Mouse (Mus musculus): ENCODE measurements at regions not wholly inside any gene's neighbourhood (a gene's known extent, or its start where the extent isn't known, plus 50 kb on each side); places are given as distances from the start of the nearest gene placed in this dataset.

- ATAC-seq: no peak
- no peaks in the 10 kb centered on the region for H3K36me3 ChIP-seq (ENCODE audit: control insufficient read depth, insufficient read depth)
- no peak overlapping the region for H3K9ac ChIP-seq (ENCODE audit: low read depth, low read length)
- no peaks in the 10 kb centered on the region for H3K9me3 ChIP-seq (ENCODE audit: control insufficient read depth)
- H3K27me3 ChIP-seq (replicated peaks; ENCODE audit: control insufficient read depth, insufficient read depth, low read length): no peaks in the 10 kb centered on the region
- no peaks in the 10 kb centered on the region for H3K4me1 ChIP-seq (replicated peaks; ENCODE audit: control insufficient read depth, insufficient read depth, low read length)
- no peak overlapping the region for H3K4me2 ChIP-seq (replicated peaks; ENCODE audit: low read depth)
- H3K4me3 ChIP-seq (ENCODE audit: low read depth, low read length): no peak overlapping the region
- TF ChIP-seq CTCF (IDR thresholded peaks at IDR 0.05; ENCODE audit: low read depth): no peak
- H3K27ac ChIP-seq (ENCODE audit: low read depth, low read length): no peak overlapping the region
These were observed 63.4 kb upstream of the Lipc start for GRCm38 (mm10) chr9:71015400-71015799.

GRCm38 (mm10) chr9:71012399-71012798, 60.4 kb upstream of the Lipc start:
- no peaks in the 10 kb centered on the region for H3K9me3 ChIP-seq (ENCODE audit: control insufficient read depth)
- H3K4me1 ChIP-seq (replicated peaks; ENCODE audit: control insufficient read depth, insufficient read depth, low read length): no peaks in the 10 kb centered on the region
- ATAC-seq: no peak
- 86% methylated on average over 1 of the region's 1 CpGs for WGBS
- H3K27ac ChIP-seq (ENCODE audit: low read depth, low read length): no peak overlapping the region
- H3K36me3 ChIP-seq (ENCODE audit: control insufficient read depth, insufficient read depth): no peaks in the 10 kb centered on the region
- H3K9ac ChIP-seq (ENCODE audit: low read depth, low read length): no peak overlapping the region
- no peaks in the 10 kb centered on the region for H3K27me3 ChIP-seq (replicated peaks; ENCODE audit: control insufficient read depth, insufficient read depth, low read length)
- TF ChIP-seq CTCF (IDR thresholded peaks at IDR 0.05; ENCODE audit: low read depth): no peak
- H3K4me2 ChIP-seq (replicated peaks; ENCODE audit: low read depth): no peak overlapping the region
- no peak overlapping the region for H3K4me3 ChIP-seq (ENCODE audit: low read depth, low read length)

- no peak overlapping the region for H3K4me2 ChIP-seq (replicated peaks; ENCODE audit: low read depth)
- no peak for ATAC-seq
- TF ChIP-seq CTCF (IDR thresholded peaks at IDR 0.05; ENCODE audit: low read depth): no peak
- H3K9me3 ChIP-seq (ENCODE audit: control insufficient read depth): no peaks in the 10 kb centered on the region
- no peak overlapping the region for H3K9ac ChIP-seq (ENCODE audit: low read depth, low read length)
- H3K27me3 ChIP-seq (replicated peaks; ENCODE audit: control insufficient read depth, insufficient read depth, low read length): no peaks in the 10 kb centered on the region
- 91% methylated on average over 2 of the region's 2 CpGs for WGBS
- H3K4me1 ChIP-seq (replicated peaks; ENCODE audit: control insufficient read depth, insufficient read depth, low read length): no peaks in the 10 kb centered on the region
- H3K4me3 ChIP-seq (ENCODE audit: low read depth, low read length): no peak overlapping the region
- H3K27ac ChIP-seq (ENCODE audit: low read depth, low read length): no peak overlapping the region
- H3K36me3 ChIP-seq (ENCODE audit: control insufficient read depth, insufficient read depth): no peaks in the 10 kb centered on the region
These were observed 52.6 kb upstream of the Lipc start for GRCm38 (mm10) chr9:71004631-71005030.

Data from intestine, postnatal 0 days (tissue).